Mouse (Mus musculus): ENCODE data around the gene Capns1. TPM values are rescaled to one million over a fixed set of nuclear protein-coding genes. Genes with fewer than 3 reads are reported as not detected.

Gene Capns1
- total and polyA plus RNA-seq, 2 experiments from 2014 or later: 84.4 to 356 TPM

DNA sequence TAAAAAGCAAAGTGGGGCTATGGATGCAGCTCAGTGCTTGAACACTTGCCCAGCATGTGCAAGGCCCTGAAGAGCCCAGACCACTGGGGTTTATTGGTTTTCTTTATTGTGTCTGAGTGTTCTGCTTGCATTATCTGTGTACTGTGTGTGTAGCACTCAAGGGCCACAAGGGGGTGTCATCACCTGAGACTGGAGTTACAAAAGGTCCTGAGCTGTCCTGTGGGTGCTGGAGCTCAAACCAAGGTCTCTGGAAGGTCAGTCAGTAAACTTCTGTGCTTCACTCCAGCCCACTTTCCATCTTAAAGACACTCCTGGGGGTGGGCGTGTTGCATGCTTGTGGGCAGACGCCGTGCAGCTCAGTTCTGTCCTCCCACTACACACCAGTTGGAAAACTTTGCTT is 43.1 kb downstream of the Capns1 start:
- 98% methylated on average over 3 of the region's 3 CpGs for WGBS
- DNase-seq (ENCODE audit: low spot score): no peak
- no peak for ATAC-seq (ENCODE audit: insufficient read depth, low read depth)
- H3K36me3 ChIP-seq (replicated peaks; ENCODE audit: control insufficient read depth, insufficient read depth, low read length): peaks cover 46% of the 10 kb centered on the region
- no peak overlapping the region for H3K4me3 ChIP-seq (ENCODE audit: low read depth, low read length)
- H3K27ac ChIP-seq (ENCODE audit: low read depth): no peak overlapping the region
- no peak overlapping the region for H3K4me2 ChIP-seq (ENCODE audit: low read depth, low read length)
- peaks cover 81% of the 10 kb centered on the region for H3K9me3 ChIP-seq (replicated peaks; ENCODE audit: control insufficient read depth, low read length)
- no peak overlapping the region for H3K9ac ChIP-seq (replicated peaks; ENCODE audit: low read depth, low read length)
- no peak for TF ChIP-seq CTCF (IDR thresholded peaks at IDR 0.05; ENCODE audit: low read depth)
- H3K4me1 ChIP-seq (ENCODE audit: control insufficient read depth, insufficient read depth): no peaks in the 10 kb centered on the region
- H3K27me3 ChIP-seq (ENCODE audit: control insufficient read depth, insufficient read depth, low read length): no peaks in the 10 kb centered on the region

GRCm38 (mm10) chr7:30154040-30154439 is 44.6 kb downstream of the Capns1 start:
- peaks cover 82% of the 10 kb centered on the region for H3K9me3 ChIP-seq (replicated peaks; ENCODE audit: control insufficient read depth, low read length)
- H3K4me3 ChIP-seq (ENCODE audit: low read depth, low read length): no peak overlapping the region
- no peak overlapping the region for H3K27ac ChIP-seq (ENCODE audit: low read depth)
- TF ChIP-seq CTCF (IDR thresholded peaks at IDR 0.05; ENCODE audit: low read depth): no peak
- no peak for TF ChIP-seq EP300 (IDR thresholded peaks at IDR 0.05; ENCODE audit: low read depth)
- H3K36me3 ChIP-seq (replicated peaks; ENCODE audit: control insufficient read depth, insufficient read depth, low read length): peaks cover 42% of the 10 kb centered on the region
- H3K9ac ChIP-seq (replicated peaks; ENCODE audit: low read depth, low read length): no peak overlapping the region
- WGBS: 96% methylated on average over 1 of the region's 1 CpGs
- no peak for DNase-seq (ENCODE audit: low spot score)
- H3K4me1 ChIP-seq (ENCODE audit: control insufficient read depth, insufficient read depth): no peaks in the 10 kb centered on the region
- H3K4me2 ChIP-seq (ENCODE audit: low read depth, low read length): no peak overlapping the region
- H3K27me3 ChIP-seq (ENCODE audit: control insufficient read depth, insufficient read depth, low read length): no peaks in the 10 kb centered on the region
- ATAC-seq (ENCODE audit: insufficient read depth, low read depth): no peak

GRCm38 (mm10) chr7:30147011-30147410 is 51.6 kb downstream of the Capns1 start:
- WGBS: 92% methylated on average over 5 of the region's 5 CpGs

GRCm38 (mm10) chr7:30143555-30144209 is 54.9 kb downstream of the Capns1 start:
- WGBS: under 1% methylated on average over 35 of the region's 35 CpGs
- H3K4me3 ChIP-seq (ENCODE audit: low read depth, low read length): peak overlapping the region; percentile 66
- TF ChIP-seq EP300 (IDR thresholded peaks at IDR 0.05; ENCODE audit: low read depth): no peak
- TF ChIP-seq CTCF (IDR thresholded peaks at IDR 0.05; ENCODE audit: low read depth): no peak
- peaks cover 11% of the 10 kb centered on the region for H3K9me3 ChIP-seq (replicated peaks; ENCODE audit: control insufficient read depth, low read length)
- no peaks in the 10 kb centered on the region; the same call in 1 of the 2 replicates for H3K36me3 ChIP-seq (replicated peaks; ENCODE audit: control insufficient read depth, insufficient read depth, low read length)
- peak overlapping the region; percentile 64 for H3K9ac ChIP-seq (replicated peaks; ENCODE audit: low read depth, low read length)
- peak overlapping the region; percentile 64 for H3K27ac ChIP-seq (ENCODE audit: low read depth)
- ATAC-seq (ENCODE audit: insufficient read depth, low read depth) (peak; percentile 93), DNase-seq (ENCODE audit: low spot score) (peak; percentile 87)
- peak overlapping the region; percentile 76 for H3K4me2 ChIP-seq (ENCODE audit: low read depth, low read length)
- no peaks in the 10 kb centered on the region for H3K27me3 ChIP-seq (ENCODE audit: control insufficient read depth, insufficient read depth, low read length)
- no peaks in the 10 kb centered on the region for H3K4me1 ChIP-seq (ENCODE audit: control insufficient read depth, insufficient read depth)

More at GRCm38 (mm10) chr7:30147011-30147410, 51.6 kb downstream of the Capns1 start:
- DNase-seq (ENCODE audit: low spot score): no peak
- H3K27me3 ChIP-seq (ENCODE audit: control insufficient read depth, insufficient read depth, low read length): no peaks in the 10 kb centered on the region
- no peak overlapping the region for H3K4me3 ChIP-seq (ENCODE audit: low read depth, low read length)
- ATAC-seq (ENCODE audit: insufficient read depth, low read depth): no peak
- no peak for TF ChIP-seq CTCF (IDR thresholded peaks at IDR 0.05; ENCODE audit: low read depth)
- TF ChIP-seq EP300 (IDR thresholded peaks at IDR 0.05; ENCODE audit: low read depth): no peak
- no peaks in the 10 kb centered on the region for H3K4me1 ChIP-seq (ENCODE audit: control insufficient read depth, insufficient read depth)
- H3K9ac ChIP-seq (replicated peaks; ENCODE audit: low read depth, low read length): no peak overlapping the region
- peaks cover 39% of the 10 kb centered on the region for H3K9me3 ChIP-seq (replicated peaks; ENCODE audit: control insufficient read depth, low read length)
- no peak overlapping the region for H3K4me2 ChIP-seq (ENCODE audit: low read depth, low read length)
- peaks cover 14% of the 10 kb centered on the region for H3K36me3 ChIP-seq (replicated peaks; ENCODE audit: control insufficient read depth, insufficient read depth, low read length)
- H3K27ac ChIP-seq (ENCODE audit: low read depth): no peak overlapping the region

- DNase-seq (ENCODE audit: low spot score) (no peak), ATAC-seq (ENCODE audit: insufficient read depth, low read depth) (no peak)
- WGBS: 12% methylated on average over 8 of the region's 8 CpGs
- TF ChIP-seq CTCF (IDR thresholded peaks at IDR 0.05; ENCODE audit: low read depth) (no peak), EP300 (IDR thresholded peaks at IDR 0.05; ENCODE audit: low read depth) (no peak)
- Histone ChIP-seq H3K4me2 (ENCODE audit: low read depth, low read length) (peak overlapping the region; percentile 76), H3K27ac (ENCODE audit: low read depth) (0 out of 2 replicates have a peak overlapping the region, but pooled peaks have one; percentile 64), H3K36me3 (replicated peaks; ENCODE audit: control insufficient read depth, insufficient read depth, low read length) (no peaks in the 10 kb centered on the region; the same call in 1 of the 2 replicates), H3K4me3 (ENCODE audit: low read depth, low read length) (peak overlapping the region; percentile 66), H3K4me1 (ENCODE audit: control insufficient read depth, insufficient read depth) (no peaks in the 10 kb centered on the region), H3K9ac (replicated peaks; ENCODE audit: low read depth, low read length) (peak overlapping the region; percentile 64), H3K27me3 (ENCODE audit: control insufficient read depth, insufficient read depth, low read length) (no peaks in the 10 kb centered on the region), H3K9me3 (replicated peaks; ENCODE audit: control insufficient read depth, low read length) (peaks cover 6% of the 10 kb centered on the region)
These were observed 55.4 kb downstream of the Capns1 start for GRCm38 (mm10) chr7:30143170-30143554.

Other genes with a start within 250 kb of the Capns1 start
- gene Zfp74, start 244.7 kb downstream of the Capns1 start, total RNA-seq (2014; rRNA removed; ENCODE audit: low replicate concordance): 2.0 and 3.2 TPM in 2 replicates
- gene Zfp74, start 244.7 kb downstream of the Capns1 start, polyA plus RNA-seq (2015; fragmentation: Nextera tagmentation; extraction: Ambion mirVana): 5.4 and 5.5 TPM in 2 replicates
- 38.3 and 39.3 TPM in 2 replicates for gene Zfp568, start 214.9 kb downstream of the Capns1 start, total RNA-seq (2014; rRNA removed; ENCODE audit: low replicate concordance)
- gene Zfp568, start 214.9 kb downstream of the Capns1 start, polyA plus RNA-seq (2015; fragmentation: Nextera tagmentation; extraction: Ambion mirVana): 9.5 and 13.6 TPM in 2 replicates
- 5.7 and 6.0 TPM in 2 replicates for gene Zfp14, start 147.4 kb downstream of the Capns1 start, total RNA-seq (2014; rRNA removed; ENCODE audit: low replicate concordance)
- gene Zfp14, start 147.4 kb downstream of the Capns1 start, polyA plus RNA-seq (2015; fragmentation: Nextera tagmentation; extraction: Ambion mirVana): 2.2 and 2.6 TPM in 2 replicates
- gene Zfp82, start 125.9 kb downstream of the Capns1 start, total RNA-seq (2014; rRNA removed; ENCODE audit: low replicate concordance): 0.08 and 0.54 TPM in 2 replicates
- gene Zfp82, start 125.9 kb downstream of the Capns1 start, polyA plus RNA-seq (2015; fragmentation: Nextera tagmentation; extraction: Ambion mirVana): 1.9 and 2.4 TPM in 2 replicates
- gene Gm26920, start 108.4 kb downstream of the Capns1 start, total RNA-seq (2014; rRNA removed; ENCODE audit: low replicate concordance): not detected in 2 replicates
- gene Gm26920, start 108.4 kb downstream of the Capns1 start, polyA plus RNA-seq (2015; fragmentation: Nextera tagmentation; extraction: Ambion mirVana): 0.18 TPM in 1 of 2 replicates, not detected in the other
- gene Zfp566, start 108.3 kb downstream of the Capns1 start, total RNA-seq (2014; rRNA removed; ENCODE audit: low replicate concordance): not detected in 2 replicates
- 4.1 and 4.6 TPM in 2 replicates for gene Zfp566, start 108.3 kb downstream of the Capns1 start, polyA plus RNA-seq (2015; fragmentation: Nextera tagmentation; extraction: Ambion mirVana)
- gene Zfp260, start 104.0 kb downstream of the Capns1 start, total RNA-seq (2014; rRNA removed; ENCODE audit: low replicate concordance): 33.1 and 54.8 TPM in 2 replicates
- gene Zfp260, start 104.0 kb downstream of the Capns1 start, polyA plus RNA-seq (2015; fragmentation: Nextera tagmentation; extraction: Ambion mirVana): 54.6 and 57.9 TPM in 2 replicates
- gene Zfp382, start 76.9 kb downstream of the Capns1 start, total RNA-seq (2014; rRNA removed; ENCODE audit: low replicate concordance): 2.6 and 4.5 TPM in 2 replicates
- 3.8 and 4.6 TPM in 2 replicates for gene Zfp382, start 76.9 kb downstream of the Capns1 start, polyA plus RNA-seq (2015; fragmentation: Nextera tagmentation; extraction: Ambion mirVana)
- 18.6 and 29.7 TPM in 2 replicates for gene Zfp146, start 29.1 kb downstream of the Capns1 start, total RNA-seq (2014; rRNA removed; ENCODE audit: low replicate concordance)
- 4.4 and 5.7 TPM in 2 replicates for gene Zfp146, start 29.1 kb downstream of the Capns1 start, polyA plus RNA-seq (2015; fragmentation: Nextera tagmentation; extraction: Ambion mirVana)
- 516 and 816 TPM in 2 replicates for gene Cox7a1, start 14.7 kb downstream of the Capns1 start, total RNA-seq (2014; rRNA removed; ENCODE audit: low replicate concordance)
- gene Cox7a1, start 14.7 kb downstream of the Capns1 start, polyA plus RNA-seq (2015; fragmentation: Nextera tagmentation; extraction: Ambion mirVana): 1,339 and 1,426 TPM in 2 replicates
- gene Polr2i, start 33.1 kb upstream of the Capns1 start, total RNA-seq (2014; rRNA removed; ENCODE audit: low replicate concordance): 105 and 799 TPM in 2 replicates
- gene Polr2i, start 33.1 kb upstream of the Capns1 start, polyA plus RNA-seq (2015; fragmentation: Nextera tagmentation; extraction: Ambion mirVana): 109 and 112 TPM in 2 replicates
- 40.0 and 80.7 TPM in 2 replicates for gene Tbcb, start 33.5 kb upstream of the Capns1 start, total RNA-seq (2014; rRNA removed; ENCODE audit: low replicate concordance)
- gene Tbcb, start 33.5 kb upstream of the Capns1 start, polyA plus RNA-seq (2015; fragmentation: Nextera tagmentation; extraction: Ambion mirVana): 131 and 137 TPM in 2 replicates
- gene Ovol3, start 36.9 kb upstream of the Capns1 start, total RNA-seq (2014; rRNA removed; ENCODE audit: low replicate concordance): not detected in 2 replicates
- not detected in 2 replicates for gene Ovol3, start 36.9 kb upstream of the Capns1 start, polyA plus RNA-seq (2015; fragmentation: Nextera tagmentation; extraction: Ambion mirVana)
- not detected in 2 replicates for gene Thap8, start 81.3 kb upstream of the Capns1 start, total RNA-seq (2014; rRNA removed; ENCODE audit: low replicate concordance)
- gene Thap8, start 81.3 kb upstream of the Capns1 start, polyA plus RNA-seq (2015; fragmentation: Nextera tagmentation; extraction: Ambion mirVana): 0.33 and 0.41 TPM in 2 replicates
- gene Wdr62, start 81.6 kb upstream of the Capns1 start, total RNA-seq (2014; rRNA removed; ENCODE audit: low replicate concordance): 3.4 and 5.2 TPM in 2 replicates
- gene Wdr62, start 81.6 kb upstream of the Capns1 start, polyA plus RNA-seq (2015; fragmentation: Nextera tagmentation; extraction: Ambion mirVana): 2.6 and 3.2 TPM in 2 replicates
- gene Clip3, start 92.9 kb upstream of the Capns1 start, total RNA-seq (2014; rRNA removed; ENCODE audit: low replicate concordance): 4.3 and 22.4 TPM in 2 replicates
- gene Clip3, start 92.9 kb upstream of the Capns1 start, polyA plus RNA-seq (2015; fragmentation: Nextera tagmentation; extraction: Ambion mirVana): 3.1 and 3.5 TPM in 2 replicates
- gene Alkbh6, start 109.9 kb upstream of the Capns1 start, total RNA-seq (2014; rRNA removed; ENCODE audit: low replicate concordance): 40.0 and 57.2 TPM in 2 replicates
- 63.5 and 71.2 TPM in 2 replicates for gene Alkbh6, start 109.9 kb upstream of the Capns1 start, polyA plus RNA-seq (2015; fragmentation: Nextera tagmentation; extraction: Ambion mirVana)
- gene Syne4, start 116.0 kb upstream of the Capns1 start, total RNA-seq (2014; rRNA removed; ENCODE audit: low replicate concordance): 0.34 and 1.1 TPM in 2 replicates
- 1.6 TPM in 2 replicates for gene Syne4, start 116.0 kb upstream of the Capns1 start, polyA plus RNA-seq (2015; fragmentation: Nextera tagmentation; extraction: Ambion mirVana)
- gene E130208F15Rik, start 122.9 kb upstream of the Capns1 start, total RNA-seq (2014; rRNA removed; ENCODE audit: low replicate concordance): 0.46 and 0.77 TPM in 2 replicates
- gene E130208F15Rik, start 122.9 kb upstream of the Capns1 start, polyA plus RNA-seq (2015; fragmentation: Nextera tagmentation; extraction: Ambion mirVana): 2.6 and 3.1 TPM in 2 replicates
- gene Sdhaf1, start 125.1 kb upstream of the Capns1 start, total RNA-seq (2014; rRNA removed; ENCODE audit: low replicate concordance): 15.8 and 16.5 TPM in 2 replicates
- 23.2 and 23.3 TPM in 2 replicates for gene Sdhaf1, start 125.1 kb upstream of the Capns1 start, polyA plus RNA-seq (2015; fragmentation: Nextera tagmentation; extraction: Ambion mirVana)
- gene Lrfn3, start 164.0 kb upstream of the Capns1 start, total RNA-seq (2014; rRNA removed; ENCODE audit: low replicate concordance): 3.6 and 5.4 TPM in 2 replicates
- 0.40 and 0.69 TPM in 2 replicates for gene Lrfn3, start 164.0 kb upstream of the Capns1 start, polyA plus RNA-seq (2015; fragmentation: Nextera tagmentation; extraction: Ambion mirVana)
- gene Tyrobp, start 214.9 kb upstream of the Capns1 start, total RNA-seq (2014; rRNA removed; ENCODE audit: low replicate concordance): 15.2 and 31.2 TPM in 2 replicates
- 30.4 and 35.8 TPM in 2 replicates for gene Tyrobp, start 214.9 kb upstream of the Capns1 start, polyA plus RNA-seq (2015; fragmentation: Nextera tagmentation; extraction: Ambion mirVana)
- gene Hcst, start 221.0 kb upstream of the Capns1 start, total RNA-seq (2014; rRNA removed; ENCODE audit: low replicate concordance): not detected in 2 replicates
- 1.1 and 1.4 TPM in 2 replicates for gene Hcst, start 221.0 kb upstream of the Capns1 start, polyA plus RNA-seq (2015; fragmentation: Nextera tagmentation; extraction: Ambion mirVana)
- 0.19 and 5.0 TPM in 2 replicates for gene Nfkbid, start 222.9 kb upstream of the Capns1 start, total RNA-seq (2014; rRNA removed; ENCODE audit: low replicate concordance)
- gene Nfkbid, start 222.9 kb upstream of the Capns1 start, polyA plus RNA-seq (2015; fragmentation: Nextera tagmentation; extraction: Ambion mirVana): 0.38 and 0.44 TPM in 2 replicates
- gene Aplp1, start 246.7 kb upstream of the Capns1 start, total RNA-seq (2014; rRNA removed; ENCODE audit: low replicate concordance): 3.6 and 11.4 TPM in 2 replicates
- 4.2 and 5.2 TPM in 2 replicates for gene Aplp1, start 246.7 kb upstream of the Capns1 start, polyA plus RNA-seq (2015; fragmentation: Nextera tagmentation; extraction: Ambion mirVana)

Data from heart, postnatal 0 days (tissue).